Mouse (Mus musculus) midbrain, embryonic 13.5 days (tissue): ENCODE data around the gene Hist2h2be. TPM values are rescaled to one million over a fixed set of nuclear protein-coding genes. Genes with fewer than 3 reads are reported as not detected.
A peak's percentile ranks its signal among the peaks of the same experiment; 100 is the strongest.
"Not testable (repeated sequence)": the region's sequence is repeated elsewhere in the genome, so short reads cannot be mapped to it uniquely, and the experiment has no call there.

Experiments used
- ATAC-seq: fragments of 200-750 bp; cut with Nextera tagmentation; 2 replicates; pipeline ENCODE4 v1.8.0; 2017; ENCODE audit warnings: mild to moderate bottlenecking, moderate TSS enrichment, moderate library complexity
- H3K27ac ChIP-seq: fragments of 300-500 bp; sonication (generic); 2 replicates; pipeline ENCODE4 v1.5.1; 2015; ENCODE audit warnings: inconsistent platforms, mild to moderate bottlenecking, moderate library complexity
- H3K27me3 ChIP-seq: fragments of 300-500 bp; sonication (generic); 2 replicates; pipeline ENCODE4 v1.6.1; 2015; ENCODE audit warnings: mild to moderate bottlenecking, inconsistent platforms
- H3K36me3 ChIP-seq: fragments of 300-500 bp; sonication (generic); 2 replicates; pipeline ENCODE4 v1.6.1; 2015; ENCODE audit warnings: mild to moderate bottlenecking, inconsistent platforms
- H3K4me1 ChIP-seq: fragments of 300-500 bp; sonication (generic); replicated peaks from 2 replicates; pipeline ENCODE4 v1.6.1; 2015; ENCODE audit warnings: inconsistent platforms
- H3K4me2 ChIP-seq: fragments of 300-500 bp; sonication (generic); replicated peaks from 2 replicates; pipeline ENCODE4 v1.6.1; 2015; ENCODE audit warnings: moderate library complexity, mild to moderate bottlenecking, inconsistent platforms
- H3K4me3 ChIP-seq: fragments of 300-500 bp; sonication (generic); replicated peaks from 2 replicates; pipeline ENCODE4 v1.5.1; 2015; ENCODE audit warnings: mild to moderate bottlenecking, inconsistent platforms
- H3K9ac ChIP-seq: fragments of 300-500 bp; sonication (generic); replicated peaks from 2 replicates; pipeline ENCODE4 v1.6.1; 2015; ENCODE audit warnings: mild to moderate bottlenecking, inconsistent platforms
- H3K9me3 ChIP-seq: fragments of 300-500 bp; sonication (generic); 2 replicates; pipeline ENCODE4 v1.6.1; 2016; ENCODE audit warnings: mild to moderate bottlenecking, inconsistent platforms
- WGBS: fragments of 180-500 bp; shearing (Covaris S2); methylation state at CpG from one replicate; pipeline ENCODE4 v1.1.7; 2015; 5-methylcytosine and 5-hydroxymethylcytosine counted together
- polyA plus RNA-seq: library from polyadenylated mRNA; unstranded; fragments of >200 nt; fragmentation: Nextera tagmentation; extraction: Ambion mirVana; gene quantifications from 2 replicates; pipeline ENCODE4 v1.2.1, GENCODE M21; 2015

The Hist2h2be gene
- polyA plus RNA-seq, 1 experiment from 2014 or later = 6.5 TPM

- Histone ChIP-seq H3K27me3 (no peaks in the 10 kb centered on the region), H3K4me3 (peak overlapping the region; percentile 69), H3K4me2 (peak overlapping the region; percentile 67), H3K36me3 (peaks cover 33% of the 10 kb centered on the region), H3K9ac (peak overlapping the region; percentile 85), H3K4me1 (peaks cover 29% of the 10 kb centered on the region), H3K9me3 (no peaks in the 10 kb centered on the region), H3K27ac (peak overlapping the region; percentile 82)
- 39% methylated on average over 12 of the region's 12 CpGs for WGBS
- peak; percentile 51 for ATAC-seq
Measured at GRCm38 (mm10) chr3:96181510-96182381, 39.2 kb upstream of the Hist2h2be start.

- H3K9me3 ChIP-seq = no peaks in the 10 kb centered on the region
- WGBS = 22% methylated on average over 4 of the region's 4 CpGs
- H3K36me3 ChIP-seq = peaks cover 35% of the 10 kb centered on the region
- peak overlapping the region; percentile 85 for H3K9ac ChIP-seq
- H3K27ac ChIP-seq = peak overlapping the region; percentile 82
- H3K4me2 ChIP-seq = peak overlapping the region; percentile 67
- peak overlapping the region; percentile 69 for H3K4me3 ChIP-seq
- ATAC-seq = no peak
- H3K4me1 ChIP-seq = peaks cover 29% of the 10 kb centered on the region
- H3K27me3 ChIP-seq = no peaks in the 10 kb centered on the region
Measured at GRCm38 (mm10) chr3:96182382-96182776, 38.5 kb upstream of the Hist2h2be start.

GRCm38 (mm10) chr3:96192977-96193376 is 27.9 kb upstream of the Hist2h2be start:
- Histone ChIP-seq H3K9ac (no peak overlapping the region), H3K9me3 (no peaks in the 10 kb centered on the region; the same call in 1 of the 2 replicates), H3K4me1 (peaks cover 14% of the 10 kb centered on the region), H3K4me3 (no peak overlapping the region), H3K4me2 (no peak overlapping the region), H3K36me3 (peaks cover 71% of the 10 kb centered on the region), H3K27ac (no peak overlapping the region), H3K27me3 (no peaks in the 10 kb centered on the region)
- ATAC-seq = no peak
- 71% methylated on average over 12 of the region's 12 CpGs for WGBS

GRCm38 (mm10) chr3:96194966-96195365 is 26.0 kb upstream of the Hist2h2be start:
- H3K27ac ChIP-seq = no peak overlapping the region; the same call in 1 of the 2 replicates
- WGBS = 90% methylated on average over 10 of the region's 10 CpGs
- no peak overlapping the region for H3K4me2 ChIP-seq
- ATAC-seq = no peak
- no peaks in the 10 kb centered on the region; the same call in 1 of the 2 replicates for H3K9me3 ChIP-seq
- no peak overlapping the region for H3K4me3 ChIP-seq
- no peak overlapping the region for H3K9ac ChIP-seq
- peaks cover 17% of the 10 kb centered on the region for H3K4me1 ChIP-seq
- peaks cover 54% of the 10 kb centered on the region for H3K36me3 ChIP-seq
- H3K27me3 ChIP-seq = no peaks in the 10 kb centered on the region

- WGBS = 94% methylated on average over 11 of the region's 11 CpGs
- no peak for ATAC-seq
- H3K4me2 ChIP-seq = peak overlapping the region; percentile 93
- H3K4me3 ChIP-seq = peak overlapping the region; percentile 71; the same call in 1 of the 2 replicates
- H3K9ac ChIP-seq = no peak overlapping the region
- no peaks in the 10 kb centered on the region for H3K27me3 ChIP-seq
- peaks cover 46% of the 10 kb centered on the region for H3K36me3 ChIP-seq
- no peaks in the 10 kb centered on the region; the same call in 1 of the 2 replicates for H3K9me3 ChIP-seq
- H3K4me1 ChIP-seq = peaks cover 17% of the 10 kb centered on the region
- no peak overlapping the region for H3K27ac ChIP-seq
Measured at GRCm38 (mm10) chr3:96195616-96196313, 25.2 kb upstream of the Hist2h2be start.

- Histone ChIP-seq H3K9ac (peak overlapping the region; percentile 88), H3K27ac (peak overlapping the region; percentile 96), H3K4me2 (peak overlapping the region; percentile 93), H3K27me3 (no peaks in the 10 kb centered on the region), H3K4me1 (peaks cover 17% of the 10 kb centered on the region), H3K4me3 (peak overlapping the region; percentile 71), H3K36me3 (peaks cover 40% of the 10 kb centered on the region), H3K9me3 (no peaks in the 10 kb centered on the region; the same call in 1 of the 2 replicates)
- ATAC-seq = peak; percentile 65
- WGBS = 19% methylated on average over 27 of the region's 27 CpGs
Measured at GRCm38 (mm10) chr3:96196437-96197128, 24.3 kb upstream of the Hist2h2be start.

- Histone ChIP-seq H3K27ac (peak overlapping the region; percentile 96), H3K9me3 (no peaks in the 10 kb centered on the region; the same call in 1 of the 2 replicates), H3K4me2 (peak overlapping the region; percentile 93), H3K4me1 (peaks cover 17% of the 10 kb centered on the region), H3K9ac (peak overlapping the region; percentile 88), H3K27me3 (no peaks in the 10 kb centered on the region), H3K36me3 (peaks cover 34% of the 10 kb centered on the region), H3K4me3 (peak overlapping the region; percentile 71)
- peak; percentile 97 for ATAC-seq
- under 1% methylated on average over 50 of the region's 50 CpGs for WGBS
Measured at GRCm38 (mm10) chr3:96197129-96197749, 23.7 kb upstream of the Hist2h2be start.

- Histone ChIP-seq H3K27ac (no peak overlapping the region), H3K27me3 (no peaks in the 10 kb centered on the region), H3K4me3 (peak overlapping the region; percentile 71), H3K4me2 (peak overlapping the region; percentile 93), H3K9ac (no peak overlapping the region; the same call in 1 of the 2 replicates), H3K9me3 (no peaks in the 10 kb centered on the region; the same call in 1 of the 2 replicates), H3K36me3 (peaks cover 26% of the 10 kb centered on the region), H3K4me1 (peaks cover 17% of the 10 kb centered on the region)
- 3% methylated on average over 6 of the region's 6 CpGs for whole genome bisulfite sequencing
- ATAC-seq = peak; percentile 12; the same call in 1 of the 2 replicates
Measured at GRCm38 (mm10) chr3:96198181-96198580, 22.7 kb upstream of the Hist2h2be start.

GRCm38 (mm10) chr3:96198601-96199251 is 22.2 kb upstream of the Hist2h2be start:
- not testable (repeated sequence) for H3K4me3 ChIP-seq, H3K27ac ChIP-seq, H3K9ac ChIP-seq, ATAC-seq, H3K9me3 ChIP-seq, H3K27me3 ChIP-seq
- 28% methylated on average over 8 of the region's 8 CpGs for whole genome bisulfite sequencing
- Histone ChIP-seq H3K4me1 (peaks cover 17% of the 10 kb centered on the region), H3K4me2 (peak overlapping the region; percentile 93), H3K36me3 (peaks cover 20% of the 10 kb centered on the region)

- H3K4me3 ChIP-seq = no peak overlapping the region
- peaks cover 10% of the 10 kb centered on the region for H3K36me3 ChIP-seq
- H3K27ac ChIP-seq = no peak overlapping the region
- no peak overlapping the region for H3K9ac ChIP-seq
- no peak for ATAC-seq
- H3K4me2 ChIP-seq = no peak overlapping the region
- H3K27me3 ChIP-seq = no peaks in the 10 kb centered on the region
- H3K9me3 ChIP-seq = no peaks in the 10 kb centered on the region; the same call in 1 of the 2 replicates
- H3K4me1 ChIP-seq = peaks cover 17% of the 10 kb centered on the region
- WGBS = 69% methylated on average over 2 of the region's 2 CpGs
Measured at GRCm38 (mm10) chr3:96199731-96200130, 21.2 kb upstream of the Hist2h2be start.

- no peak overlapping the region for H3K27ac ChIP-seq
- H3K27me3 ChIP-seq = no peaks in the 10 kb centered on the region
- no peak overlapping the region for H3K4me2 ChIP-seq
- H3K4me1 ChIP-seq = 0 out of 2 replicates have a peak, but pooled peaks cover 4% of the 10 kb centered on the region
- H3K9ac ChIP-seq = no peak overlapping the region
- no peak for ATAC-seq
- H3K9me3 ChIP-seq = no peaks in the 10 kb centered on the region
- 85% methylated on average over 3 of the region's 3 CpGs for WGBS
- no peak overlapping the region for H3K4me3 ChIP-seq
- no peaks in the 10 kb centered on the region for H3K36me3 ChIP-seq
Measured at GRCm38 (mm10) chr3:96207819-96208218, 13.1 kb upstream of the Hist2h2be start.
